Mouse (Mus musculus): ENCODE measurements at regions not wholly inside any gene's neighbourhood (a gene's known extent, or its start where the extent isn't known, plus 50 kb on each side); places are given as distances from the start of the nearest gene placed in this dataset.
"Not testable (repeated sequence)": the region's sequence is repeated elsewhere in the genome, so short reads cannot be mapped to it uniquely, and the experiment has no call there.

DNA sequence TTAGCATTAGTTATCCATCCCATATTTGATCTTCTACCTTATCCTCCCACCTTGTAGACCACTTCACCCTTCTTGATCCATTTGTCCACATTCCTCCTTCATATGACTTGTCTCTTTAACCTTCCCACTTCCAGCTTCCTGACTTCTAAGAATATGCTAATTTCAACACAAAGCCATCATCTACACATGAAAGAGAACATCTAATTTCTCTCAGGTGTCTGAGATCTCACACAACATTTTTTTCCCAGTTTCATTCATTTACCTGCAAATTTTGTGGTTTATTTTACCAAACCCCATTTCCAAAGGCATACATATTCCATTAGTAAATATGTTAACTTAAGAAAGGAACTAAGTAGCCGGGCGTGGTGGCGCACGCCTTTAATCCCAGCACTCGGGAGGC is 593.3 kb upstream of the Slc8a1 start:
- Histone ChIP-seq H3K4me3 (replicated peaks; ENCODE audit: low read length) (no peak overlapping the region), H3K36me3 (ENCODE audit: insufficient read depth, low read length) (no peaks in the 10 kb centered on the region), H3K27me3 (ENCODE audit: insufficient read depth, low read length) (no peaks in the 10 kb centered on the region), H3K9me3 (ENCODE audit: low read length) (no peaks in the 10 kb centered on the region), H3K4me1 (replicated peaks; ENCODE audit: low read depth, low read length) (0 out of 2 replicates have a peak, but pooled peaks cover 4% of the 10 kb centered on the region)
- no peak for TF ChIP-seq CTCF (conservative IDR thresholded peaks at IDR 0.05; ENCODE audit: low read length)
- TF ChIP-seq POU5F1 (IDR thresholded peaks at IDR 0.05; ENCODE audit: borderline replicate concordance, low read length), result no peak; the same call in 1 of the 2 replicates
- peak; percentile 77; the same call in 1 of the 2 replicates for TF ChIP-seq NANOG (IDR thresholded peaks at IDR 0.05; ENCODE audit: borderline replicate concordance, low read length)

DNA sequence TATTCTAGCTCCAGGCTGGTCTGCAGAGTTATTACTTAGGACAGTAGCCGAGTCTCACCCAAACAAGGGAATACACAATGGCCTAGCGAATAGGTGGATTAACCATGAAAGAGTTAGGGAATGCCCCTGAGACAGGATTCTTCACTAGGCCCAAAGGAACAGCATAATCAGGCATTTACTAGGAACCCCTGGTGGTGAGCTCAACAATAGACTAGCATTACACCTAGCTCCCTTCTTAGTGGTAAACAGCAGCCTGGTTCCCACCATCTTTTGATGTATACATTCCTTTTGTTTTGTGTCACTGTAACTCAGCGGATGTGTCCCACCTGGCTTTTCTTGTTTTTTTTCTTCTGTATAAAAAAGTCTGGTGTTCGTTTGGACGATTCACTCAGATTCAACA is 574.0 kb upstream of the Slc8a1 start:
- Histone ChIP-seq H3K4me3 (replicated peaks; ENCODE audit: low read length) (no peak overlapping the region), H3K4me1 (replicated peaks; ENCODE audit: low read depth, low read length) (no peaks in the 10 kb centered on the region; the same call in 1 of the 2 replicates), H3K36me3 (ENCODE audit: insufficient read depth, low read length) (peaks cover 9% of the 10 kb centered on the region), H3K9me3 (ENCODE audit: low read length) (peaks cover 26% of the 10 kb centered on the region), H3K27me3 (ENCODE audit: insufficient read depth, low read length) (no peaks in the 10 kb centered on the region)
- TF ChIP-seq CTCF (conservative IDR thresholded peaks at IDR 0.05; ENCODE audit: low read length) (no peak), NANOG (IDR thresholded peaks at IDR 0.05; ENCODE audit: borderline replicate concordance, low read length) (no peak), POU5F1 (IDR thresholded peaks at IDR 0.05; ENCODE audit: borderline replicate concordance, low read length) (no peak)

DNA sequence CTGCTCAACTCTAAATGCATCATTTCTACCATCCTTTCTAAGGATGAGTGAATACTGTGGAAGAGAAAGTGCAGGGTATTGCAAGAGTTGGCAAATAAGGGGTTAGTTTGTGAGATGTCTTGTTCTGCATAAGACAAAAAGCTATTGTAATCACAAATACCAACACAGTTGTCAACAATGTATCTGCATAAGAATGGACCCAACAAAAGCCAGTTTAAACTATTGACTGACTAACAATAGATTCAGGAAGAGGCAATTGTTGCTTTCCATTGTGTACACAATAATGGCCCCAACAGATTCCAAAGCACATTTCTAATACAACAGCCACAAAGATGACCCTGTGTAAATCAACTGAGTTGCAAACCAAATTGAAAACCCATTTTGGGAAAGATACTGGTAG is 568.2 kb upstream of the Slc8a1 start:
- TF ChIP-seq NANOG (IDR thresholded peaks at IDR 0.05; ENCODE audit: borderline replicate concordance, low read length) (peak; percentile 98), POU5F1 (IDR thresholded peaks at IDR 0.05; ENCODE audit: borderline replicate concordance, low read length) (peak; percentile 95; the same call in 1 of the 2 replicates), CTCF (conservative IDR thresholded peaks at IDR 0.05; ENCODE audit: low read length) (no peak)

DNA sequence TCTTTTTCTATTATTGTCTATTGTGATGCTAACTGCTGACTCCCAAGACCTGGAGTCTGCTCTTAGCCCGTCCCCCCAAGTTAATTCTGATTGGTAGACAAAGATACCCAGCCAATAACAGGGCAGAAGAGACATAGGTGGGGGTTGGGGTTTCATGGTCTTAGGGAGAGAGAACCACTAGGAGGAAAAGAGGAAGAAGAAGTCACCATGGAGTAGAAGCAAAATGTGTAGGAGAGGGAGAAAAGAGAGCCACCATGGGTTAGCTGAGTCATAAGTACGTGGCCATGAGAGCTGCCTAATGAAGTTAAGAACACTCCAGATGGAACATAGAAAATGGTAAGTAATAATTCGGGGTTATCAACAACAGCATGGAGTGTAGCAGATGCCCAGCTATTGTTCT is 539.6 kb upstream of the Slc8a1 start:
- no peaks in the 10 kb centered on the region for H3K27me3 ChIP-seq (ENCODE audit: insufficient read depth, low read length)
- no peak for TF ChIP-seq NANOG (IDR thresholded peaks at IDR 0.05; ENCODE audit: borderline replicate concordance, low read length)
- TF ChIP-seq POU5F1 (IDR thresholded peaks at IDR 0.05; ENCODE audit: borderline replicate concordance, low read length), result no peak
- H3K9me3 ChIP-seq (ENCODE audit: low read length), result no peaks in the 10 kb centered on the region
- peaks cover 15% of the 10 kb centered on the region for H3K4me1 ChIP-seq (replicated peaks; ENCODE audit: low read depth, low read length)
- 0 out of 2 replicates have a peak, but pooled peaks cover 3% of the 10 kb centered on the region for H3K36me3 ChIP-seq (ENCODE audit: insufficient read depth, low read length)
- no peak overlapping the region for H3K4me3 ChIP-seq (replicated peaks; ENCODE audit: low read length)

More for the DNA sequence above, 568.2 kb upstream of the Slc8a1 start:
- H3K9me3 ChIP-seq (ENCODE audit: low read length), result peaks cover 17% of the 10 kb centered on the region
- no peak overlapping the region for H3K4me3 ChIP-seq (replicated peaks; ENCODE audit: low read length)
- peaks cover 8% of the 10 kb centered on the region; the same call in 1 of the 2 replicates for H3K4me1 ChIP-seq (replicated peaks; ENCODE audit: low read depth, low read length)
- peaks cover 9% of the 10 kb centered on the region for H3K36me3 ChIP-seq (ENCODE audit: insufficient read depth, low read length)
- no peaks in the 10 kb centered on the region for H3K27me3 ChIP-seq (ENCODE audit: insufficient read depth, low read length)

DNA sequence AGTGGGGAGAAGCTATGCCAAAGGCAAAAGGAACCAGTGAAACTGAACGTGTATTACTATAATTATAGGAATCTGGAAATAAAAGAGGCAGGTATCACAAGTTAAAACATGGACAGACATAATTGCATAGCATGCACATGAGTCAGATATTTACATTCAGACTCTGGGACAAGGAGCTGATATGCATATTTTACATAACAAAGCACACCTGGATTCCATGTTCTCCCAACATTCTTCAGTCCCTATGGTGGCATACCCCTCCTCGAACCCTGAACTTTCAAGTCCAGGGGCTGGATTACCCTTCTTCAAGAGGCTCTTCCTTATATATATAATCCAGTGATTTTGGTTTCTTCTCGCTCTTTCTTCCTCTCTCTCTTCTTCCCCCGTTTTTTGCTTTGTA is 535.8 kb upstream of the Slc8a1 start:
- H3K4me3 ChIP-seq (replicated peaks; ENCODE audit: low read length), result no peak overlapping the region
- H3K36me3 ChIP-seq (ENCODE audit: insufficient read depth, low read length), result 0 out of 2 replicates have a peak, but pooled peaks cover 3% of the 10 kb centered on the region
- H3K27me3 ChIP-seq (ENCODE audit: insufficient read depth, low read length), result no peaks in the 10 kb centered on the region
- peaks cover 30% of the 10 kb centered on the region for H3K4me1 ChIP-seq (replicated peaks; ENCODE audit: low read depth, low read length)
- TF ChIP-seq POU5F1 (IDR thresholded peaks at IDR 0.05; ENCODE audit: borderline replicate concordance, low read length) (peak; percentile 47; the same call in 1 of the 2 replicates), NANOG (IDR thresholded peaks at IDR 0.05; ENCODE audit: borderline replicate concordance, low read length) (no peak)
- no peaks in the 10 kb centered on the region for H3K9me3 ChIP-seq (ENCODE audit: low read length)

DNA sequence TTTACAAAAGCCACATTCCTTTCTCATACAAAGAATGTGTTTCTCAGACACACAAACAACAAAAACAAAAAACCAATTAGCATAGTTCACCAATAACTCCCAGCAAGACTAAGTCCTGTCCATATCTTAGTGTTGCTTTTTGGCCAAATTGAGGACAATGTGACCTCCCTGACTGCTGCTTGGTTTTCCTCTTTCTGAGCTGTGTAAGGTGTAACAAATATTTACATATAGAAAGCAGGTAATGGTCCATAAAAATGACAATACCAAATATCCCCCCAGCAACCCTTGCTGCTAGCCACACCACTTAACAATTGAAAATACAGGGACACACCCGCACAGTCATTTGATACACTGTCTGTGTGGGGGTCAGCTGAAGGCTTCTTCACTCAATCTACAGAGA is 534.7 kb upstream of the Slc8a1 start:
- no peak overlapping the region for H3K4me3 ChIP-seq (replicated peaks; ENCODE audit: low read length)
- 0 out of 2 replicates have a peak, but pooled peaks cover 3% of the 10 kb centered on the region for H3K36me3 ChIP-seq (ENCODE audit: insufficient read depth, low read length)
- no peaks in the 10 kb centered on the region for H3K27me3 ChIP-seq (ENCODE audit: insufficient read depth, low read length)
- peaks cover 30% of the 10 kb centered on the region for H3K4me1 ChIP-seq (replicated peaks; ENCODE audit: low read depth, low read length)
- H3K9me3 ChIP-seq (ENCODE audit: low read length), result no peaks in the 10 kb centered on the region
- no peak for TF ChIP-seq CTCF (conservative IDR thresholded peaks at IDR 0.05; ENCODE audit: low read length)
- no peak for TF ChIP-seq POU5F1 (IDR thresholded peaks at IDR 0.05; ENCODE audit: borderline replicate concordance, low read length)
- TF ChIP-seq NANOG (IDR thresholded peaks at IDR 0.05; ENCODE audit: borderline replicate concordance, low read length), result peak; percentile 66; the same call in 1 of the 2 replicates

DNA sequence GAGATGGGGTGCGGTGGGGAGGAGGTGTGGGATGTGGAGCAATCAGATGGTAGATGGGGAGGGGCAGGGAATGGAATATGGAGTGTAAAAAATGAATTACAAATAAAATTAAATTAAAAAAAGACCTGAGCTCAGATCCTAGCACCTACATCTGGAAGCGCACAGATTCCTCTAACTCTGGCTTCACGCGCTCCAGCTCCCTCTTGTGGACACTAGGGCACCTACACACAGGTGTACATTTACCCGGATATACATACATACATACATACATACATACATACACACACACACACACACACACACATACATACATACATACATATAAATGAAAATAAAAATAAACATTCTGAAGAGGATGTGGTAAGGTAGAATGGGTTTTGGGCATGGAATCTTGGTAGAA is 528.7 kb upstream of the Slc8a1 start:
- H3K27me3 ChIP-seq (ENCODE audit: insufficient read depth, low read length); H3K4me3 ChIP-seq (replicated peaks; ENCODE audit: low read length): not testable (repeated sequence)
- peak; percentile 27 for TF ChIP-seq CTCF (conservative IDR thresholded peaks at IDR 0.05; ENCODE audit: low read length)

DNA sequence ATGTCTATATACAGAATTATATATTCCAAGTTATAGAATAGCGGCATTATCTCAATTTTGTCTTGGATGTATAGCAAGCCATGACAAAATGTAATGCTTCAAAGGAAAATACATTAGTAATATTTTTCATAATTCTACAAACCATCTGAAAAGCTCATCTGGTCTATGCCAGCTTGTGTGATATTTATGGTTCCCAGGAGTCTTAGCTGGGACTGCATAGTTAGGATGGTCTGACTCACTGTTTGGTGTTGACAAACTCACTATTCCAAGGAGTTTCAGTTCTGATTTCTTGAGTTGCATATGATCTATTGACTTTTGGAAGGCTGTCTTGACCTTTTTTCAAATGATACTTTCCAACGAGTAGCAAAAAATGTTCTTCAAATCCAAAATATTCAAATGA is 514.2 kb upstream of the Slc8a1 start:
- H3K4me1 ChIP-seq (replicated peaks; ENCODE audit: low read depth, low read length), result no peaks in the 10 kb centered on the region
- no peaks in the 10 kb centered on the region for H3K9me3 ChIP-seq (ENCODE audit: low read length)
- H3K36me3 ChIP-seq (ENCODE audit: insufficient read depth, low read length), result no peaks in the 10 kb centered on the region
- no peak overlapping the region for H3K4me3 ChIP-seq (replicated peaks; ENCODE audit: low read length)
- TF ChIP-seq CTCF (conservative IDR thresholded peaks at IDR 0.05; ENCODE audit: low read length), result no peak
- no peak for TF ChIP-seq NANOG (IDR thresholded peaks at IDR 0.05; ENCODE audit: borderline replicate concordance, low read length)
- TF ChIP-seq POU5F1 (IDR thresholded peaks at IDR 0.05; ENCODE audit: borderline replicate concordance, low read length), result no peak
- no peaks in the 10 kb centered on the region for H3K27me3 ChIP-seq (ENCODE audit: insufficient read depth, low read length)

More for the DNA sequence above, 528.7 kb upstream of the Slc8a1 start:
- H3K36me3 ChIP-seq (ENCODE audit: insufficient read depth, low read length); H3K4me1 ChIP-seq (replicated peaks; ENCODE audit: low read depth, low read length); H3K9me3 ChIP-seq (ENCODE audit: low read length): not testable (repeated sequence)

DNA sequence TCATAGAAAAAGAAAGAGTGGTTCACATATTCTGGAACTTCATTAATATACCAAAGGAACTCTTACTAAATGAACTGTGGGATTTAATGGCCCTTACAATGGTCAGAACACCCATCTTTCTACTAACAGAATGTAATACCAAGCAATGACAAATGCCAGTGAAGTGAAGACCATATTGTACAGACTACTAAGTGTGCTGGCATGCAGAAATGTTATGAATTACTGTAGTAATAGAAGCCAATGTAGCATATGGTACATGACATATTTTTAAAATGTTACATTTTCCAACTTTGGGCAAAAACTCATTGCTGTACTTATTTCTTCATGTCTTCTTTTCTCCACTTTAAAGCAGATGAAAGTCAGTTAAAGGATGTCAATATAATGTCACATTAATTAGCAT is 513.7 kb upstream of the Slc8a1 start:
- Histone ChIP-seq H3K36me3 (ENCODE audit: insufficient read depth, low read length) (no peaks in the 10 kb centered on the region), H3K9me3 (ENCODE audit: low read length) (no peaks in the 10 kb centered on the region), H3K27me3 (ENCODE audit: insufficient read depth, low read length) (no peaks in the 10 kb centered on the region), H3K4me3 (replicated peaks; ENCODE audit: low read length) (no peak overlapping the region), H3K4me1 (replicated peaks; ENCODE audit: low read depth, low read length) (no peaks in the 10 kb centered on the region)
- TF ChIP-seq POU5F1 (IDR thresholded peaks at IDR 0.05; ENCODE audit: borderline replicate concordance, low read length), result no peak

All from E14TG2a.4 (cell line).